Mouse (Mus musculus) G1E-ER4 (cell line): ENCODE data around the gene Snx29. TPM values are rescaled to one million over a fixed set of nuclear protein-coding genes. Genes with fewer than 3 reads are reported as not detected.

Experiments used
- GATA1 ChIP-seq: IDR thresholded peaks from one replicate; pipeline ENCODE4 v1.8.0; 2012; ENCODE audit warnings: low read length, inconsistent platforms
- polyA plus RNA-seq: library from polyadenylated mRNA; stranded (reverse); fragments of >175 nt; gene quantifications from 2 replicates; pipeline ENCODE4 v1.2.3, GENCODE M21; 2012

Gene Snx29
- polyA plus RNA-seq, 1 experiment = 3.7 TPM

DNA sequence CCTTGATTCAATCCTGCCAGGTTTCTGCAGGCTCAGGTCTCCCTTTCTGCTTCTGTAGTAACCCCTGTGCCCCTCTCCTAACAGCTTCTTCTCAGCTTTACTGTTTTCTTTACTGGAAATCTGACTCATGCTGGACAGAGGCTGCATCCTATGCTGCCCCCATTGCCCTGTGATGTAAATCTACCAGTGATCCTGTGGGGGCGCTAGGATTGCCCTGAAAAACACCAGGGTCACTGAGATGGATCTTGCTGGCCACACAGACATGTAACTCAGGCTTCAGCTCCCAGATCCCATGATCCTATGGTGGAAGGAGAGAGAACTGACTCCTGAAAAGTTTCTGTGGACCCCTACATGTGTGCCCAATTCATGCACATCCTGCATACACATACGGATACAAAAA is 73.9 kb downstream of the Snx29 start:
- no peak for TF ChIP-seq GATA1

DNA sequence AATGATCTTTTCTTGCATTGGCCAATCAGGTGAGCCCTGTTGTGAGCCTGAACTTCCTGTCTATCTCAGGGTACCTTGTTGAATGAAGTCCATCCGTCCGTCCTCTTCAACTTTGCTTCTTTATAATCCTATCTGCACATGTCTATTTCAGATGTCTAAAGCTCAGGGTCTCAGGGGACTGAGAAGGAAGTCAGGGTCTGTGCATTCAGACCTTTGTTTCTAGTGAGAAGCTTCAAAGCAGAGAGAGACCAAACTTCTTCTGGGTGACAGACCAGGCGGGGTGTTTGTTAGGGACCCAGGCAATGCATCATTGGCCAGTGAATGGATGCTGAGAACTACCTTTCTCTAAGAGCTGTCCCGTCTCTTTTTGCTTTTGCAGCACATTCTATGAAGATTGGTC is 76.7 kb downstream of the Snx29 start:
- no peak for TF ChIP-seq GATA1

DNA sequence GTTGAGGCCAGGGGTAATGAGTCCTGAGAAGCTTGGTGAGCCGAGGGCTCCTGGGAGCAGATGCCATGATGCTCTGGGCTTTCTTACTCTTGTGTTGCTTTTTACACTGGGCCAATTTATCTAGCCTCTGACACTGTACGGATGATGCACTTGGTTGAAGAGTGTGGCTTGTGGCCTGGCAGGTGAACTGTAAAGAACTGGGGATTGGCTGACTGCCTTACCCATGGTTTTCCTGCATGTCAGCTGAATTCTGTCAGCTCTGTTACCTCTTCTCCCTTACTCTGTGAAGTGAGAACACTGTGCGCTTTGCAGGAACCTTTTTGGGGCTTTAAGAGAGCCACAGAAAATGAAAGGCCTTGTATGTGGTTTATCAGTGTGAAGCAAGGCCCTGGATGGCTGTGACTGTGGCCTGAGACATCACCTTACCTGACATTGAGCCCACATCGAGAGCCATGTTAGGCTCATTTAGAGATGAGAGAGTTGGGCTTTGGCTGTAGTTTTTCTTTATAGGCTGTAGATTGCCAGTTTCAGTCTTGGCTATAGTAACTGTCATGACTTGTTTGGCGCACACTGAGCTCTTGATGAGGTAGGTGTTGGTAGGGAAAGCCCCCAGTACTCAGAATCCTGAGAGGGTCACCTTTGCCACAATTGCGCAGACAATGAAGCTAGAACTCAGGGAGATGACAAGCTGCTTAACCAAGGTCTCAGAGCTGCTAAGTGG is 77.3 kb downstream of the Snx29 start:
- TF ChIP-seq GATA1 = no peak

DNA sequence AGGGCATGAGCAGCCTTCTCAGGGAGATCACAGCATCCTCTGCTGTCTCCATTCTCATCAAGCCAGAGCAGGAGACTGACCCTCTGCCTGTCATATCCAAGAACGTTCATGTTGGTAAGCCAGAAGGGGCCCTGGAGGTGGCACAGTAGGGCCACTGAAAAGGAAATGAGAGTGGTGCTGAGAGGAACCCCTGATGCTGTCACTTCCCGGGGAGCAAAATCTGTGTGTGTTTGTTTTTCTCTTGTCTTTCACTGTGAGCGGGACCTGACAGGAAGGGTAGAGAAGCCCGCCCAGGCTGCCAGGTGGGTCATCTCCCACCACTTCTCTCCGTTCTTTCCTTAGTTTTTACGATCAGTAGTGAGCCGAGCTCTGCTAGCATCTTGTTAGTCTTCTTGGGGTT is 78.2 kb downstream of the Snx29 start:
- TF ChIP-seq GATA1 = no peak

DNA sequence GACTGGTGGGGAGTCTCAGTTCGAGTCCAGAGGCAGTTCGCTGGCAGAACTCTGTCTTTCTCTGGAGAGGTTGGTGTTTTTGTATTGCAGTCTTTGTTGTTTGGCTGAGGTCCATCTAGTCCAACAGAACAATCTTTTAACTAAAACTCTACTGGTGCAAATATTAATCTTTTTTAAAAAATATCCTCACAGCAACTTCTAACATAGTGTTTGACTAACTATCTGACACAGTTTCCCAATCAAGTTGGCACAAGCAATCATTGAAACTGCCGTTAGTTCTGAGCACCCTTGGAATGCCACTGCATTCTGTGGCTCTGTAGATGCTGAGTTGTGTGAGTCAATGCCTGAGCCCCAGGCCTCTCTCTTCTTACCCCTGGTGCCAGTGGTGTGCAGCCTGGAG is 82.5 kb downstream of the Snx29 start:
- TF ChIP-seq GATA1 = no peak

DNA sequence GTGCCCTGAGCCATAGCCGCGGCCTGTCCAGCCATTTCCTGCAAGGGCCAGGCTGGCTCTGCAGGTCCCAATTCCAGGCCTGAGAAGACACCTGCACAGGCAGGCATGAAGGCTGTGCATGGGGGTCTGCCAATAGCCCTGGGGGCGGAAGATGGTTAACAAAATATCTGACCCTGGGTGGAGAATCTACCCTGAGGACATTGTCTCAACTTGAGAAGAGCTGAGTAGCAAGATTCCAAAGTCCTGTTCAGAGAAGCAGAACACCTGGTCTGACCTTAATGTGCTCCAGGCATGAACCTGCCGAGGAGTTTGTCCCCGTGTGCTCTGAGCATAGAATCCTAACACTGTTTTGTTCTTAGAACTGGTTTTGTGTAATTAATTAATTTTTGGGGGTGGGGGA is 83.5 kb downstream of the Snx29 start:
- no peak for TF ChIP-seq GATA1

DNA sequence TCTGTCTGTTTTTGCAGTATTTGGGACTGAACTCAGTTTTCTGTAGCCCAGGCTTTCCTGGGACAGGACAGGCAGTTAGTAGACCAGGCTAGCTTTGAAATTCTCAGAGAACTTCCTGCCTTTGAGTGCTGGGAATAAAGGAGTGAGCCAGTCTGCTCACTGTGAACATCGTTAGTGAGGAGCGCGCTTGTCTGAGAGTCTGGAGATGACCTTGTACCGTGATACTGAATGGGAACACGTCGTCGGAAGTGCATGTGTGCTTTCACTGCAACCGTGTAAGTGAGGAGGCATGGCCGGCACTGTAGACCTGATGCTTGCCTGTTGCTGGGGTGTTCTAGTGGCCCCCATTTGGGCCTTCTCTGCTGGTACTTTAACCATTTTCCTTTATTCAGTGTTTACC is 83.9 kb downstream of the Snx29 start:
- TF ChIP-seq GATA1 = no peak

DNA sequence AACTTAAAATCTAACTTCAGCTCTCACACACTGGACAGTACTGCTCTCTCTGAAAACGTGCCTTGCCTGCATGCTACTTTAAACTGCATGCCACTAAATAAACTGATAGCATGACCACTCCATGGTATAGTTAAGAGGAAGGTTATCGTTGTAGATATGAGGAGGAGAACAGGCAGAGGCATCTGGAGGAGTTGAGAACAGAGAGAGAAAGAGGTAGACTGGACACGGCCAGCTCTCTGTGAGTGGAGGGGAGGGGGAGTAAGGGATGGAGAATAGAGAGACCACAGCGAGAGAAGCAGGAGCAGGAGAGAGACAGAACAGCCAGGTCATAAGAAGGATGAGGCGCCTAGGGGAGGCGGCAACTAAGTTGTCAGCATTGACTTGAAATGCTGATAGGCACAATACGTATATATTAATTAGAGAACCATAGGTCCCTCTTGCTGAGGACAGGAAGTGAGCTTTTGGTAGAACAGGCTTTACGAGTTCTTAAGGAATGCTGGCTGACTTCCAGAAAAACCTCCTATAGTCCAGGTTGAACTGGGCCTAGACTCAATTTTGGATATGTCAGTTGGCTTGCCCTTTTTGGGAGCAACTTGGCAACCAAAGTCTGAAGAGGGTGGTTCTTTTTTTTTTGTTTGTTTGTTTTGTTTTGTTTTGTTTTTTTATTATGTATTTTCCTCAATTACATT is 85.4 kb downstream of the Snx29 start:
- TF ChIP-seq GATA1 = no peak

DNA sequence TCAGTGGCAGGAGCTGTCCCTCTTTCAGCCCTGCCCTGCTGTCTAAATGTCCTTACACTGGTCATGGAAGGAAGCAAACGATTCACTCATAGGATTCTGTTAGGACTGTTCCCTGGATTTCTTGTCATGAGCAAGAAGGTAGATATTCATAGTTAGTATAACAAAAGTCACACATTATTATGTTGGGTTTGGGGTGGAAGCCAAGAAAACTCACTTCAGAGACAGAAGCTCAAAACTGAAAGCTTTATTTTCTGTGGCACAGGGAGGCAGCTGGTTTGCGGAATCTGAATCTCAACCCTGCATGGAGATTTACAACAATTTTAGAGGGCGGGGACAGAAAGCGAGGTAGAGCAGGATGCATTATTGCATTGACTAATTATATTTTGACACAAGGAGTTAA is 86.0 kb downstream of the Snx29 start:
- no peak for TF ChIP-seq GATA1

DNA sequence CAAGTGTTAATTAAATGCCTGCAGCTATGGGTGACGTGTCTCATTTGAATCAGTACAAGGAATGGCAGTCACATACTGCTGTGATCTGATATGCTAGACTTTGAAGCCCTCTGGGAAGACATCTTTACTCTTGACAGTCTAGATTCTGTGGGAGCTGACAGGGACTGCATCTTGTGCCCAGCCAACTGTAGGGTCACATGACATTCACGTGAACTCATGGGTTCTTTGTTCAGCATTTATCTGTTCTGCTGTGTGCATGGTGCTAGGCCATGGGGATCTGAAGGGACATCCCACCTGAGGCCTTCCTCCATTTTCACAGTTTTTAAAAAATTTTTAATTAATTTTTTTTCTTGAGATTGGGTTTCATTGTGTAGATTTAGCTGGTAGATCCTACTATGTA is 91.9 kb downstream of the Snx29 start:
- no peak for TF ChIP-seq GATA1

DNA sequence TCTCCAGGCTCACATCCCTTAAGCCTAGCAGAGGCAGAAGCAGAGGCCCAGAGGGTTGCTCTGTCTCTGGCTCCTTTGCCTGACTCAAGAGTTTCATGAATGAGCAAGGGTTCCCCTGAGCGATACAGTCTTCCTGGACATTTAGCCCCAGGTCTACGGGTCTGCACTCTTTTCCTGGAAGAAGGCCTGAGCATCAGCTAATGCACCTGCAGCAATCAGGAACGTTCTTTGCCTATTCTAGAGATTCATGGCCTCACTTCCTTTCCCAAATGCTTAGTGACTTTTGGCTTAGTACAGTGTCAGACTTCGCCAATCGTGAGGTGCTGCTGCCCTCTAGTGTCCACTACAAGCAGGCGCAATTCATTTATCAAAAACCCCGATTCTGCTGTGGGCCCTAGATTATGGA is 95.5 kb downstream of the Snx29 start:
- TF ChIP-seq GATA1 = no peak

DNA sequence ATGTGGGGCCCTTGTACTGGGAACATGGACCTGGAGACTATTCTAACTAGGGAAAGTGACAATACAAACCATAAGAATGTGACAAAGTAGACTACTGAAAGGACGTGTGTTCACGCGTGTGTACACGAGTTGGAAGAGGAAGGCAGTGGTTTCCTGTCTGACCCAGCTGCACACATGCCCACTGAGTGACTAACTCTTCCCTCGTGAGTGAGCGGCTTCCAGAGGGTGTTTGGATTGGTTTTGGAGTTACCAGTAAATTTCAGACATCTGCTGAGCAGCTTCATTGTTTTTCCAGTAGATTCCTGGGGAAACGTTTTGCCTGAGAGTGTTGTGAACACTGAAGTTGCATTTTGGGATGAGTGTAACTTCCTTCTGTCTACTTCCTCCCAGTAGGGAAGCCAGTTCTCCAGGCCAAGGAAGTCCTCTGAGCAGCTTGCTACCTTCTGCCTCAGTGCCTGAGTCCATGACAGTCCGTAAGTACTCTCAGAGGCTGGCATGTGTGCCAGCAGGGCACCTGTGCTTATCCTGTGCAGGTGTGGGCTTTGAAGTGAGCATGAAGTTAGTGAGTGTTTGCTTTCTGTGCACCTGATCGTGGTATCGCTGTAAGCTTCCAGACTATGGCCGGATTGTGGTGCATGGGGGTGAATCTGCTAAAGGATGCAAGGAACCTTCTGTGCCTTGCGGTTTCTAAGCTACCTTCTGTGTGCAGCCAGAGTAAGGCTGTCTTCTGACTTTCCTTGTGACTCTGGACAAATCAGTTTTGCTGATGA is 97.8 kb downstream of the Snx29 start:
- no peak for TF ChIP-seq GATA1

DNA sequence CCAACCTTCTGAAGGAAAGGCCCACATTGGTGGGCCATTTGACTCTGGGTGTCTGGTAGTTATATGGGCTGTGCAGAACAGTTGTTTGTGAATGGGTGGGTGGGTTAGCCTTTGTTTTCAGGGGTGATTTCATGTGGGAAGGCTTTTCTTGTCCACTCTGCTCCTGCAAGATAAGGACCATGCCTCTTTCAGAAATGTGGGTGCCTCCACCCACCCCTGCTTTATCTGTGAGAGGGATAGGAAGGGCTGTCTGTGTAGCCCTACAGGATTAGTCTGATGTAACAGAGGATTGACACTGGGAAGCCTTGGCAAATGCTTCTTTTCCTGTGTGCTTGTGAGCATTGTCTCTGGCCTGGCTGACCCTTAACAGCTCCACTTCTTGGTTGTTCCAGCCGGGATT is 99.5 kb downstream of the Snx29 start:
- TF ChIP-seq GATA1 = no peak

DNA sequence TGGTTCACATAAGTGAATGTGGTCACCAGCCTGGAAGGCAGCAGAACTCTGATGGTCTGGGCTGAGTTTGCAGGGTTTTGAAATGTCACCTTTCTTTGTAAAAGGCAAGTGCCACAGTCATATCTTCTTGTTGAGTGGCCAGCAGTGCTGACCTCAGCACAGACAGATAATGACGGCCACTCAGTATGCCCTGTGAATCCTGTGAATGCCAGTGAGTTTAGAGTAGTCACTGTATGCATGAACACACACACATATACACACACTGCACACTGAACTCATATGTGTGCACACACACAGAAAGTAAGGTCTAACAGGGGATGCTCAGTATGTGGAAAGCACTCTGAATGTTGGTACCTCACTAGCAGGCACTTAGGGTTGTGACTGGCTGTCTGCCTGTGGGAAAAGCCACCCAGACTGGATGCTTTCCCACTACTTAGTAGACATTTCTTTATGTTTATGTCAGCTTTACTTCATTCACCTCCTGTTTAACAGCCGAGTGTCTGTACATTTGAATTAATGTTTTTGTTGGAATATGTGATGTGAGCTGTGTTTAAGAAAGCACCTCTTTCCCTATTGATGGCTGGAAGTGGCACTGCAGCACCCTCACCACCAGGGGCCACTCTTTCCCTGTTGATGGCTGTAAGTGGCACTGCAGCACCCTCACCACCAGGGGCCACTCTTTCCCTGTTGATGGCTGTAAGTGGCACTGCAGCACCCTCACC is 100.3 kb downstream of the Snx29 start:
- no peak for TF ChIP-seq GATA1

DNA sequence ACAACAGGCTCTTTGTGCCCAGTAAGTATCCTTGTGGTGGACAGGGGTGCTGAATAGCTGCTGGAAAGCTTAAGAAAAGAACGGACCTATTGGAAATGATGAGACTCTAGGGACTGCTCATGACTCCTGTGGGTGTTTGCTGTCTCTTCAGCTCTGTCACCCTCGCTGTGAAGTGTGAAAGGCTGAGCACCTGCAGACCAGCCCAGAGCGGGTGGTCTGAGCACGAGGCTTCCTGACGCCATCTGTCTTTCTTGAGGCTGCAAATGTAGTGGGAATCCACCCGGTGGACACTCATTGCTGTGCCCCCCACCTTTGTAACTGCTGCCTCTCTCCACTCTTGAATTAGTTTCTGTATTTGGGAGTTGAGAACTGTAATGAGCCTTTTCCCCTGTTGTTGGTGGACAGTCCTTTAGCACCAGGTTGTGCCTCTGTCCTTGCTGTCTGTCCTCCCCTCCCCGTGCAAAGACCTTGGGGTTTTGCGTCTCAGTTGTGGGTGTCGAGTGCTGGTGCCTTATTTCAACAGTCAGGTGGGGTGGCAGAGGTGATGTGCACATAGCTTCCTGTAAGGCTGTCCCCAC is 101.9 kb downstream of the Snx29 start:
- no peak for TF ChIP-seq GATA1

DNA sequence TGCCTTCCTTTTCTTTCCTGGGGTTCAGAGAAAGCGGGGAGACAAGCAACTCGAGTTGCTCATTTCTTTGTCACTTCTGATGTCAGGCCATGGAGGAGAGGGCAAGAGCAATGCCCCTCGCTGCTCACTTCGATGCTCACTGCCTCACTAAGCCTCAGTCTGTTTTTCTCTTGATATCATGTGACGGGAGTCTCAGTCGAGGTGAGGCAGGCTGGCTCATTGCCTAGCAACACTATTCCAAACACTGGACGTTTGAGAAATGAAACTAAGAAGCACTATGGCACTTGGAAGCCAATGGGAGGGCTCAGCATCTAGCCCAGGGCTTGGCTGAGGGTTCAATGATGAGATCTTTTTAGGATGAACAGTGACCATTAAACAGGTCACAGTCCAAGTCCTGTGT is 102.6 kb downstream of the Snx29 start:
- no peak for TF ChIP-seq GATA1
